In genomic region chr13:59547716-59548115, GRCm38 (mm10) we compare ENCODE assay signal across 12 mouse cellular contexts. TPM values are rescaled to one million over a fixed set of nuclear protein-coding genes. Genes with fewer than 3 reads are reported as not detected.
DNase-seq lines count a peak whose midpoint lies in the region; ATAC-seq and TF ChIP-seq lines count a peak whose summit lies in the region.
"Had no signal": no experiment of that assay in that cellular context is flagged by ENCODE, and none has a peak within 500 bp of the region (broad histone marks: within the 10 kb centered on the region; RNA-seq: fewer than 3 reads in every experiment).

No protein-coding gene starts in this region.

- TF ChIP-seq CTCF in intestine, postnatal 0 days (IDR thresholded peaks at IDR 0.05; ENCODE audit: low read depth): no peak
- TF ChIP-seq CTCF in heart, adult 2 months (IDR thresholded peaks at IDR 0.05): no peak

- peak; percentile 49 to 54 for DNase-seq in heart, adult 2 months
- DNase-seq in kidney, postnatal 4 days: peak; percentile 67 to 74
- no peak for DNase-seq in embryo, embryonic 10 days (ENCODE audit: low spot score)
- DNase-seq in spleen, postnatal 36 days (ENCODE audit: low spot score in 2 of 2): no peak
- DNase-seq: cerebellum, adult 11-12 months; right cerebral cortex, postnatal 25 days; thymus, postnatal 4 days had no signal

- no peak overlapping the region for H3K9ac ChIP-seq in intestine, embryonic 16.5 days (ENCODE audit: low read depth, low read length)
- H3K9ac ChIP-seq in intestine, postnatal 0 days (ENCODE audit: low read depth, low read length): no peak overlapping the region
- no peak overlapping the region for H3K9ac ChIP-seq in heart, adult 2 months (ENCODE audit: low read depth, low read length)
- H3K9ac ChIP-seq in heart, embryonic 16.5 days (ENCODE audit: low read length): no peak overlapping the region
- H3K9ac ChIP-seq: intestine, embryonic 15.5 days; limb, embryonic 15.5 days had no signal

- no peaks in the 10 kb centered on the region for H3K36me3 ChIP-seq in intestine, embryonic 16.5 days (ENCODE audit: control insufficient read depth, insufficient read depth, low read length)
- H3K36me3 ChIP-seq in intestine, postnatal 0 days (ENCODE audit: control insufficient read depth, insufficient read depth): no peaks in the 10 kb centered on the region
- peaks cover 12% of the 10 kb centered on the region for H3K36me3 ChIP-seq in heart, adult 2 months (ENCODE audit: control insufficient read depth, insufficient read depth, low read length)
- H3K36me3 ChIP-seq in heart, embryonic 16.5 days (ENCODE audit: control insufficient read depth, insufficient read depth): no peaks in the 10 kb centered on the region
- H3K36me3 ChIP-seq: intestine, embryonic 15.5 days; limb, embryonic 15.5 days had no signal

- H3K4me3 ChIP-seq in intestine, embryonic 16.5 days (ENCODE audit: low read length): no peak overlapping the region
- H3K4me3 ChIP-seq in intestine, postnatal 0 days (ENCODE audit: low read depth, low read length): no peak overlapping the region
- H3K4me3 ChIP-seq in heart, adult 2 months: no peak overlapping the region
- H3K4me3 ChIP-seq in heart, embryonic 16.5 days (ENCODE audit: low read length): no peak overlapping the region
- H3K4me3 ChIP-seq: intestine, embryonic 15.5 days; limb, embryonic 15.5 days had no signal

- no peaks in the 10 kb centered on the region for H3K27me3 ChIP-seq in intestine, embryonic 16.5 days (replicated peaks; ENCODE audit: control insufficient read depth, insufficient read depth, low read length)
- H3K27me3 ChIP-seq in intestine, postnatal 0 days (replicated peaks; ENCODE audit: control insufficient read depth, insufficient read depth, low read length): no peaks in the 10 kb centered on the region
- H3K27me3 ChIP-seq in heart, adult 2 months (ENCODE audit: control insufficient read depth, insufficient read depth, low read length): no peaks in the 10 kb centered on the region
- H3K27me3 ChIP-seq in heart, embryonic 16.5 days (ENCODE audit: control insufficient read depth, insufficient read depth, low read length): no peaks in the 10 kb centered on the region
- H3K27me3 ChIP-seq: intestine, embryonic 15.5 days; limb, embryonic 15.5 days had no signal

- ATAC-seq in intestine, embryonic 16.5 days: no peak
- ATAC-seq in intestine, postnatal 0 days: no peak
- no peak for ATAC-seq in heart, embryonic 16.5 days (replicated peaks; ENCODE audit: extremely low read depth, insufficient read depth, low FRiP score)
- ATAC-seq: intestine, embryonic 15.5 days had no signal

- H3K4me2 ChIP-seq in intestine, embryonic 16.5 days (ENCODE audit: low read depth, low read length): no peak overlapping the region
- H3K4me2 ChIP-seq in intestine, postnatal 0 days (replicated peaks; ENCODE audit: low read depth): no peak overlapping the region
- H3K4me2 ChIP-seq in heart, embryonic 16.5 days (ENCODE audit: low read depth, low read length): no peak overlapping the region
- H3K4me2 ChIP-seq: intestine, embryonic 15.5 days; limb, embryonic 15.5 days had no signal

- H3K79me2 ChIP-seq in heart, adult 2 months (replicated peaks; ENCODE audit: control insufficient read depth, insufficient read depth, low read length): peaks cover 2% of the 10 kb centered on the region; the same call in 1 of the 2 replicates

- no peaks in the 10 kb centered on the region for H3K9me3 ChIP-seq in intestine, embryonic 16.5 days (ENCODE audit: control insufficient read depth, low read length)
- no peaks in the 10 kb centered on the region for H3K9me3 ChIP-seq in intestine, postnatal 0 days (ENCODE audit: control insufficient read depth)
- no peaks in the 10 kb centered on the region for H3K9me3 ChIP-seq in heart, embryonic 16.5 days (replicated peaks; ENCODE audit: control insufficient read depth, low read length)
- H3K9me3 ChIP-seq: intestine, embryonic 15.5 days; limb, embryonic 15.5 days had no signal

- peak overlapping the region; percentile 25; the same call in 1 of the 2 replicates for H3K27ac ChIP-seq in intestine, embryonic 16.5 days (ENCODE audit: low read length)
- H3K27ac ChIP-seq in intestine, postnatal 0 days (ENCODE audit: low read depth, low read length): no peak overlapping the region
- H3K27ac ChIP-seq in heart, adult 2 months: peak overlapping the region; percentile 71
- peak overlapping the region; percentile 68 for H3K27ac ChIP-seq in heart, embryonic 16.5 days (ENCODE audit: low read length)
- H3K27ac ChIP-seq: intestine, embryonic 15.5 days; limb, embryonic 15.5 days had no signal

- TF ChIP-seq POLR2A in heart, adult 2 months (IDR thresholded peaks at IDR 0.05; ENCODE audit: insufficient read depth, low read depth, low read length): no peak

- peaks cover 27% of the 10 kb centered on the region for H3K4me1 ChIP-seq in intestine, embryonic 16.5 days (ENCODE audit: control insufficient read depth, insufficient read depth, low read length)
- 0 out of 2 replicates have a peak, but pooled peaks cover 6% of the 10 kb centered on the region for H3K4me1 ChIP-seq in intestine, postnatal 0 days (replicated peaks; ENCODE audit: control insufficient read depth, insufficient read depth, low read length)
- peaks cover 22% of the 10 kb centered on the region for H3K4me1 ChIP-seq in heart, adult 2 months (ENCODE audit: control insufficient read depth, insufficient read depth, low read length)
- H3K4me1 ChIP-seq in heart, embryonic 16.5 days (ENCODE audit: control insufficient read depth, insufficient read depth, low read length): peaks cover 38% of the 10 kb centered on the region

- WGBS in intestine, embryonic 16.5 days: 53% methylated on average over 4 of the region's 4 CpGs
- 65% methylated on average over 4 of the region's 4 CpGs for WGBS in intestine, postnatal 0 days
- 10% methylated on average over 4 of the region's 4 CpGs for WGBS in heart, adult 2 months
- 61% methylated on average over 4 of the region's 4 CpGs for WGBS in heart, embryonic 16.5 days

- intact Hi-C loops in heart, adult 2 months (cut with DNase I): loop anchor here (5.0 kb wide), 1 partner anchor 75 kb away; no protein-coding TSS in a partner anchor

- TF ChIP-seq EP300 in heart, adult 2 months (IDR thresholded peaks at IDR 0.05; ENCODE audit: insufficient read depth, low read depth, low read length): no peak

RNA-seq across cellular contexts. Expression of gene Agtpbp1, which starts 37.3 kb away (rescaled TPM):
- 10.2 and 10.7 TPM in 2 replicates for polyA plus RNA-seq in intestine, embryonic 16.5 days (2015; fragmentation: Nextera tagmentation; extraction: Ambion mirVana)
- polyA plus RNA-seq in intestine, postnatal 0 days (2015; fragmentation: Nextera tagmentation; extraction: Ambion mirVana): 7.3 TPM in 2 replicates
- 100 to 1,000 TPM; 151 to 173 TPM for total RNA-seq in heart, adult 2 months (2021)
- polyA plus RNA-seq in heart, adult 2 months (2012; rRNA removed): 27.9 and 62.9 TPM in 2 replicates
- polyA plus RNA-seq in heart, embryonic 16.5 days (2015; fragmentation: Nextera tagmentation; extraction: Ambion mirVana): 12.1 and 12.5 TPM in 2 replicates

RNA-seq across cellular contexts. Expression of gene Naa35, which starts 37.3 kb away (rescaled TPM):
- 61.2 and 67.8 TPM in 2 replicates for polyA plus RNA-seq in intestine, embryonic 16.5 days (2015; fragmentation: Nextera tagmentation; extraction: Ambion mirVana)
- 39.8 and 44.7 TPM in 2 replicates for polyA plus RNA-seq in intestine, postnatal 0 days (2015; fragmentation: Nextera tagmentation; extraction: Ambion mirVana)
- 100 to 1,000 TPM in 1 of 2 experiments, 10 to 100 TPM in 1; 79.9 to 106 TPM for total RNA-seq in heart, adult 2 months (2021)
- 28.0 and 67.3 TPM in 2 replicates for polyA plus RNA-seq in heart, adult 2 months (2012; rRNA removed)
- 77.0 and 84.4 TPM in 2 replicates for polyA plus RNA-seq in heart, embryonic 16.5 days (2015; fragmentation: Nextera tagmentation; extraction: Ambion mirVana)

Comparison
In these comparisons a context has a peak if more than half of its experiments do, and no peak if none do; other contexts are left out.
1. DNase-seq: peak in heart, adult 2 months (2 of 2) and kidney, postnatal 4 days (2 of 2); none in embryo, embryonic 10 days (single experiment) and spleen, postnatal 36 days (0 of 2).